Mouse (Mus musculus) brain, embryonic 14.5 days (tissue): ENCODE measurements at regions not wholly inside any gene's neighbourhood (a gene's known extent, or its start where the extent isn't known, plus 50 kb on each side); places are given as distances from the start of the nearest gene placed in this dataset.

Experiments
- CTCF ChIP-seq: fragments of 200-500 bp; IDR thresholded peaks from 2 replicates; pipeline ENCODE4 v1.5.1; 2012; ENCODE audit warnings: inconsistent platforms, mild to moderate bottlenecking, moderate library complexity, borderline replicate concordance; ENCODE audit not compliant: insufficient read depth, insufficient read length; ENCODE audit errors: extremely low read depth
- POLR2A ChIP-seq: fragments of 200-500 bp; IDR thresholded peaks from 2 replicates; pipeline ENCODE4 v1.6.1; 2012; ENCODE audit warnings: mild to moderate bottlenecking, inconsistent platforms, borderline replicate concordance; ENCODE audit not compliant: poor library complexity, insufficient read depth, insufficient read length, severe bottlenecking; ENCODE audit errors: extremely low read depth

DNA sequence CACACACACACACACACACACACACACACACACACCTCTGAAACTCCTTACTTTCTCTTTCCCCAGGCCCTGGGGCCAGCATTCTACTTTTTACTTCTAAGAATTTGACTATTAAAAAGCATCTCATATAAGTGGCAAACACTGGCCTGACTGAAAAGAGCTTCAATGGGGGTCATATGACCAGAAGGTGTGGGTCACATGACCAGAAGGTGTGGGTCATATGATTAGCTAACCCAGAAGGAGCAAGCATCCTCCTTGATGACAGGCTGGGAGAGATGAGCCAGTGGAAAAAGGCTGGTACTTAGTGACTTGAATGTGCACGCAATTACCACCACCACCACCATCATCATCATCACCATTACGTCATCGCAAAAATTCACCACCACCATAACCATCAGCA lies 410.7 kb downstream of the Matn1 start:
- TF ChIP-seq CTCF (no peak), POLR2A (no peak)
